Mouse (Mus musculus) intestine, embryonic 16.5 days (tissue): Measurements from ENCODE around the gene Hoxa11. TPM values are rescaled to one million over a fixed set of nuclear protein-coding genes. Genes with fewer than 3 reads are reported as not detected.
A peak's percentile ranks its signal among the peaks of the same experiment; 100 is the strongest.

ENCODE experiments used
- ATAC-seq: fragments of 200-750 bp; cut with Nextera tagmentation; 2 replicates; pipeline ENCODE4 v1.8.0; 2017; ENCODE audit warnings: moderate TSS enrichment, moderate library complexity
- H3K27ac ChIP-seq: fragments of 300-500 bp; sonication (generic); 2 replicates; pipeline ENCODE4 v1.5.1; 2014; ENCODE audit warnings: mild to moderate bottlenecking, low read length
- H3K27me3 ChIP-seq: fragments of 300-500 bp; sonication (generic); replicated peaks from 2 replicates; pipeline ENCODE4 v1.6.1; 2014; ENCODE audit warnings: low read length, control low read depth, mixed read lengths; ENCODE audit not compliant: control insufficient read depth, insufficient read depth
- H3K36me3 ChIP-seq: fragments of 300-500 bp; sonication (generic); 2 replicates; pipeline ENCODE4 v1.6.1; 2014; ENCODE audit warnings: low read length, control low read depth; ENCODE audit not compliant: control insufficient read depth, insufficient read depth
- H3K4me1 ChIP-seq: fragments of 300-500 bp; sonication (generic); 2 replicates; pipeline ENCODE4 v1.6.1; 2014; ENCODE audit warnings: low read length, control low read depth, mixed read lengths; ENCODE audit not compliant: control insufficient read depth, insufficient read depth
- H3K4me2 ChIP-seq: fragments of 300-500 bp; sonication (generic); 2 replicates; pipeline ENCODE4 v1.6.1; 2014; ENCODE audit warnings: low read depth, low read length, control low read depth
- H3K4me3 ChIP-seq: fragments of 300-500 bp; sonication (generic); 2 replicates; pipeline ENCODE4 v1.5.1; 2014; ENCODE audit warnings: mild to moderate bottlenecking, low read length
- H3K9ac ChIP-seq: fragments of 300-500 bp; sonication (generic); 2 replicates; pipeline ENCODE4 v1.6.1; 2014; ENCODE audit warnings: low read depth, low read length
- H3K9me3 ChIP-seq: fragments of 300-500 bp; sonication (generic); 2 replicates; pipeline ENCODE4 v1.6.1; 2016; ENCODE audit warnings: low read length, control low read depth; ENCODE audit not compliant: control insufficient read depth
- WGBS: fragments of 180-500 bp; shearing (Covaris S2); extraction: QIAGEN DNeasy Blood & Tissue Kit; methylation state at CpG from one replicate; pipeline ENCODE4 v1.1.7; 2014; 5-methylcytosine and 5-hydroxymethylcytosine counted together
- polyA plus RNA-seq: library from polyadenylated mRNA; unstranded; fragments of >200 nt; fragmentation: Nextera tagmentation; extraction: Ambion mirVana; gene quantifications from 2 replicates; pipeline ENCODE4 v1.2.1, GENCODE M21; 2015

Hoxa11 gene
- polyA plus RNA-seq, 1 experiment from 2014 or later, result 1.9 TPM

- H3K4me3 ChIP-seq, result no peak overlapping the region
Measured at GRCm38 (mm10) chr6:52219234-52219942, 26.2 kb downstream of the Hoxa11 start.

GRCm38 (mm10) chr6:52218643-52219215, 26.9 kb downstream of the Hoxa11 start:
- no peak overlapping the region for H3K4me2 ChIP-seq
- no peaks in the 10 kb centered on the region for H3K9me3 ChIP-seq
- 0 out of 2 replicates have a peak overlapping the region, but pooled peaks have one; percentile 63 for H3K9ac ChIP-seq
- no peak for ATAC-seq
- H3K36me3 ChIP-seq, result no peaks in the 10 kb centered on the region
- H3K4me1 ChIP-seq, result peaks cover 21% of the 10 kb centered on the region
- 28% methylated on average over 14 of the region's 14 CpGs for WGBS
- H3K4me3 ChIP-seq, result no peak overlapping the region
- H3K27ac ChIP-seq, result no peak overlapping the region
- H3K27me3 ChIP-seq, result peaks cover 84% of the 10 kb centered on the region

More at GRCm38 (mm10) chr6:52219234-52219942, 26.2 kb downstream of the Hoxa11 start:
- Histone ChIP-seq H3K4me2 (no peak overlapping the region), H3K9me3 (no peaks in the 10 kb centered on the region), H3K27ac (no peak overlapping the region; the same call in 1 of the 2 replicates), H3K27me3 (peaks cover 86% of the 10 kb centered on the region), H3K9ac (no peak overlapping the region), H3K36me3 (no peaks in the 10 kb centered on the region), H3K4me1 (peaks cover 20% of the 10 kb centered on the region)
- no peak for ATAC-seq
- 48% methylated on average over 9 of the region's 9 CpGs for WGBS

- no peaks in the 10 kb centered on the region for H3K9me3 ChIP-seq
- H3K9ac ChIP-seq, result peak overlapping the region; percentile 63
- H3K4me1 ChIP-seq, result peaks cover 24% of the 10 kb centered on the region
- no peaks in the 10 kb centered on the region for H3K36me3 ChIP-seq
- whole genome bisulfite sequencing, result 19% methylated on average over 23 of the region's 23 CpGs
- H3K4me3 ChIP-seq, result peak overlapping the region; percentile 55
- no peak for ATAC-seq
- 0 out of 2 replicates have a peak overlapping the region, but pooled peaks have one; percentile 12 for H3K27ac ChIP-seq
- peak overlapping the region; percentile 75 for H3K4me2 ChIP-seq
- H3K27me3 ChIP-seq, result peaks cover 85% of the 10 kb centered on the region
Measured at GRCm38 (mm10) chr6:52217895-52218642, 27.5 kb downstream of the Hoxa11 start.

- Histone ChIP-seq H3K4me2 (peak overlapping the region; percentile 75), H3K9ac (peak overlapping the region; percentile 63), H3K9me3 (no peaks in the 10 kb centered on the region), H3K27me3 (peaks cover 81% of the 10 kb centered on the region), H3K36me3 (no peaks in the 10 kb centered on the region), H3K4me3 (peak overlapping the region; percentile 55), H3K27ac (no peak overlapping the region), H3K4me1 (peaks cover 28% of the 10 kb centered on the region)
- under 1% methylated on average over 25 of the region's 25 CpGs for WGBS
- peak; percentile 47 for ATAC-seq
Measured at GRCm38 (mm10) chr6:52217459-52217768, 28.2 kb downstream of the Hoxa11 start.

GRCm38 (mm10) chr6:52216691-52217458, 28.7 kb downstream of the Hoxa11 start:
- peak overlapping the region; percentile 68 for H3K9ac ChIP-seq
- 1% methylated on average over 60 of the region's 60 CpGs for WGBS
- peaks cover 81% of the 10 kb centered on the region for H3K27me3 ChIP-seq
- H3K36me3 ChIP-seq, result no peaks in the 10 kb centered on the region
- peaks cover 28% of the 10 kb centered on the region for H3K4me1 ChIP-seq
- H3K9me3 ChIP-seq, result no peaks in the 10 kb centered on the region
- ATAC-seq, result no peak
- peak overlapping the region; percentile 75 for H3K4me2 ChIP-seq
- H3K4me3 ChIP-seq, result peak overlapping the region; percentile 55
- peak overlapping the region; percentile 30; the same call in 1 of the 2 replicates for H3K27ac ChIP-seq

GRCm38 (mm10) chr6:52215771-52216535, 29.7 kb downstream of the Hoxa11 start:
- Histone ChIP-seq H3K4me1 (peaks cover 22% of the 10 kb centered on the region), H3K4me2 (peak overlapping the region; percentile 75), H3K9me3 (no peaks in the 10 kb centered on the region), H3K27ac (no peak overlapping the region), H3K9ac (peak overlapping the region; percentile 32), H3K27me3 (peaks cover 83% of the 10 kb centered on the region), H3K4me3 (peak overlapping the region; percentile 55), H3K36me3 (no peaks in the 10 kb centered on the region)
- no peak for ATAC-seq
- WGBS, result 7% methylated on average over 30 of the region's 30 CpGs

- 45% methylated on average over 3 of the region's 3 CpGs for WGBS
- Histone ChIP-seq H3K9me3 (no peaks in the 10 kb centered on the region), H3K36me3 (no peaks in the 10 kb centered on the region), H3K4me1 (peaks cover 22% of the 10 kb centered on the region), H3K27ac (no peak overlapping the region), H3K27me3 (peaks cover 80% of the 10 kb centered on the region), H3K9ac (no peak overlapping the region), H3K4me2 (no peak overlapping the region), H3K4me3 (no peak overlapping the region)
- ATAC-seq, result no peak
Measured at GRCm38 (mm10) chr6:52215070-52215469, 30.5 kb downstream of the Hoxa11 start.

- Histone ChIP-seq H3K4me2 (no peak overlapping the region), H3K4me1 (peaks cover 22% of the 10 kb centered on the region), H3K27ac (no peak overlapping the region), H3K27me3 (peaks cover 80% of the 10 kb centered on the region), H3K36me3 (no peaks in the 10 kb centered on the region), H3K4me3 (no peak overlapping the region), H3K9me3 (no peaks in the 10 kb centered on the region), H3K9ac (no peak overlapping the region)
- WGBS, result 37% methylated on average over 5 of the region's 5 CpGs
- no peak for ATAC-seq
Measured at GRCm38 (mm10) chr6:52214271-52214670, 31.3 kb downstream of the Hoxa11 start.
